Mouse (Mus musculus): ENCODE data around the gene Fxyd3.

DNA sequence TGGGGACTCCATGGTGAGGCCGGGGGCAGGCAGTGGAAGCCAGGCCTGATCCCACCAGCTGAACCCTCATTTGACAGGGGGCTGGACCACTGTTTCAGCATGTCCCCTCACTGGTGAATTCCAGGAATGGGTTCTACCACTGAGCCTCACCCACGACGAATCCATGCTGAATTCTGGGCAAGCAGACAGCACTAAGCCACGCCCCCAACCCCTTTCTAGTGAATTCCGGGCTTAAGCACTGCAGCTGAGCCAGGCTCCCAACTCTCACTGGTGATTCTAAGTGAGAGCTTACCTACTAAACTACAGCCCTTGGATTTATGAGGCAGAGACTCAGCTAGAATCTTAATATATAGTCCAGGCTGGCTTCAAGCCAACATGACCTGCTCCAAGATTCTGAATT, 8.7 kb downstream of the Fxyd3 start:
- TF ChIP-seq ZNF384 (IDR thresholded peaks at IDR 0.05; ENCODE audit: low read depth, low read length) (no peak), CHD2 (IDR thresholded peaks at IDR 0.05; ENCODE audit: low read depth, low read length) (no peak), MAFK (IDR thresholded peaks at IDR 0.05; ENCODE audit: insufficient read depth, low read depth, low read length) (no peak)
